Mouse (Mus musculus) CH12.LX (cell line): ENCODE results near the gene Batf. TPM values are rescaled to one million over a fixed set of nuclear protein-coding genes. Genes with fewer than 3 reads are reported as not detected.
A peak's percentile ranks its signal among the peaks of the same experiment; 100 is the strongest.

ENCODE experiments used
- DNase-seq: peaks from one replicate; pipeline ENCODE4 v3.0.0-alpha.2; 2013; ENCODE audit errors: extremely low read depth
- H3K27ac ChIP-seq: 2 replicates; pipeline ENCODE4 v1.5.1; 2012; ENCODE audit warnings: low read depth, mild to moderate bottlenecking, control low read depth, moderate library complexity; ENCODE audit not compliant: insufficient read depth
- H3K27me3 ChIP-seq: replicated peaks from 2 replicates; pipeline ENCODE3; 2012; ENCODE audit warnings: inconsistent platforms
- H3K36me3 ChIP-seq, 2 experiments: replicated peaks in 1 of 2; 2 replicates each; pipeline versions ENCODE3 to v1.6.1; 2012; ENCODE audit warnings: inconsistent platforms in 1 of 2, low read length in 1 of 2, mild to moderate bottlenecking in 1 of 2, mixed read lengths in 1 of 2, moderate library complexity in 1 of 2; ENCODE audit not compliant: control insufficient read depth in 1 of 2, insufficient read depth in 1 of 2
- H3K4me1 ChIP-seq, 2 experiments: 2 replicates each; pipeline ENCODE4 v1.6.1; 2012; ENCODE audit warnings: inconsistent platforms in 1 of 2, moderate library complexity in 1 of 2; ENCODE audit not compliant: insufficient read depth in 2 of 2, control insufficient read depth in 1 of 2
- H3K4me2 ChIP-seq: 2 replicates; pipeline ENCODE4 v1.6.1; 2012; ENCODE audit warnings: low read depth, mild to moderate bottlenecking, control low read depth; ENCODE audit not compliant: poor library complexity, insufficient read depth, severe bottlenecking
- H3K4me3 ChIP-seq, 3 experiments: fragments of 150-350 bp in 1 of 3; sonication (generic) in 1 of 3; replicated peaks in 1 of 3; 2 replicates each; pipeline versions ENCODE3 to v1.5.1; 2011 to 2012; ENCODE audit warnings: low read depth in 2 of 3, low read length in 2 of 3, mild to moderate bottlenecking in 2 of 3, moderate library complexity in 2 of 3, control low read depth in 1 of 3, improper control_type of control experiment in 1 of 3, inconsistent platforms in 1 of 3, mixed read lengths in 1 of 3; ENCODE audit not compliant: poor library complexity in 1 of 3
- H3K79me2 ChIP-seq: replicated peaks from 2 replicates; pipeline ENCODE4 v1.6.1; 2012; ENCODE audit warnings: mild to moderate bottlenecking, moderate library complexity; ENCODE audit not compliant: control insufficient read depth, poor library complexity, insufficient read depth, severe bottlenecking; ENCODE audit errors: extremely low read depth
- H3K9ac ChIP-seq: 2 replicates; pipeline ENCODE4 v1.6.1; 2012; ENCODE audit warnings: low read depth, mild to moderate bottlenecking, control low read depth, moderate library complexity; ENCODE audit not compliant: insufficient read depth
- H3K9me3 ChIP-seq: replicated peaks from 2 replicates; pipeline ENCODE3; 2012; ENCODE audit warnings: low read length, inconsistent platforms, mixed read lengths
- BHLHE40 ChIP-seq: IDR thresholded peaks from 2 replicates; pipeline ENCODE4 v1.6.1; 2011; ENCODE audit warnings: mild to moderate bottlenecking, low read depth, low read length, improper control_type of control experiment
- CHD1 ChIP-seq: IDR thresholded peaks from 2 replicates; pipeline ENCODE4 v1.6.1; 2012; ENCODE audit warnings: low read depth, low read length, improper control_type of control experiment, inconsistent platforms
- CHD2 ChIP-seq: IDR thresholded peaks from 2 replicates; pipeline ENCODE4 v1.6.1; 2011; ENCODE audit warnings: low read length, improper control_type of control experiment
- E2F4 ChIP-seq: IDR thresholded peaks from 2 replicates; pipeline ENCODE4 v1.6.1; 2011; ENCODE audit warnings: low read depth, low read length, improper control_type of control experiment; ENCODE audit not compliant: insufficient replicate concordance
- ELF1 ChIP-seq: IDR thresholded peaks from 2 replicates; pipeline ENCODE4 v1.6.1; 2014; ENCODE audit warnings: low read depth, mild to moderate bottlenecking, inconsistent platforms, low read length, improper control_type of control experiment
- EP300 ChIP-seq: IDR thresholded peaks from 2 replicates; pipeline ENCODE4 v1.6.1; 2011; ENCODE audit warnings: low read length, improper control_type of control experiment
- ETS1 ChIP-seq: conservative IDR thresholded peaks from 2 replicates; pipeline ENCODE4 v1.6.1; 2012; ENCODE audit warnings: low read depth, mild to moderate bottlenecking, inconsistent platforms, low read length, improper control_type of control experiment, moderate library complexity
- GABPA ChIP-seq: IDR thresholded peaks from 2 replicates; pipeline ENCODE4 v1.6.1; 2012; ENCODE audit warnings: low read depth, low read length, improper control_type of control experiment, inconsistent platforms; ENCODE audit not compliant: insufficient replicate concordance
- HCFC1 ChIP-seq: IDR thresholded peaks from 2 replicates; pipeline ENCODE4 v1.6.1; 2012; ENCODE audit warnings: low read depth, mild to moderate bottlenecking, inconsistent platforms, low read length, improper control_type of control experiment
- JUN ChIP-seq: IDR thresholded peaks from 2 replicates; pipeline ENCODE4 v1.6.1; 2011; ENCODE audit warnings: low read depth, mild to moderate bottlenecking, low read length, improper control_type of control experiment, moderate library complexity; ENCODE audit not compliant: insufficient read depth
- KAT2A ChIP-seq: IDR thresholded peaks from 2 replicates; pipeline ENCODE4 v1.6.1; 2012; ENCODE audit warnings: low read length, improper control_type of control experiment, inconsistent platforms; ENCODE audit not compliant: insufficient replicate concordance
- MAFK ChIP-seq: IDR thresholded peaks from 2 replicates; pipeline ENCODE4 v1.6.1; 2011; ENCODE audit warnings: low read length, improper control_type of control experiment; ENCODE audit not compliant: insufficient replicate concordance
- MAX ChIP-seq: IDR thresholded peaks from 2 replicates; pipeline ENCODE4 v1.6.1; 2011; ENCODE audit warnings: low read length, improper control_type of control experiment
- MAZ ChIP-seq: IDR thresholded peaks from 2 replicates; pipeline ENCODE4 v1.6.1; 2012; ENCODE audit warnings: low read depth, mild to moderate bottlenecking, inconsistent platforms, low read length, improper control_type of control experiment, moderate library complexity
- MEF2A ChIP-seq: IDR thresholded peaks from 2 replicates; pipeline ENCODE4 v1.6.1; 2014; ENCODE audit warnings: low read depth, mild to moderate bottlenecking, inconsistent platforms, low read length, improper control_type of control experiment, borderline replicate concordance
- MXI1 ChIP-seq: IDR thresholded peaks from 2 replicates; pipeline ENCODE4 v1.6.1; 2011; ENCODE audit warnings: mild to moderate bottlenecking, low read depth, low read length, improper control_type of control experiment
- MYC ChIP-seq: IDR thresholded peaks from 2 replicates; pipeline ENCODE4 v1.6.1; 2011; ENCODE audit warnings: low read depth, mild to moderate bottlenecking, improper control_type of control experiment, low read length
- NELFE ChIP-seq: IDR thresholded peaks from 2 replicates; pipeline ENCODE4 v1.6.1; 2011; ENCODE audit warnings: low read depth, low read length, improper control_type of control experiment
- NRF1 ChIP-seq: IDR thresholded peaks from 2 replicates; pipeline ENCODE4 v1.6.1; 2014; ENCODE audit warnings: low read depth, mild to moderate bottlenecking, inconsistent platforms, low read length, improper control_type of control experiment, moderate library complexity
- POLR2A ChIP-seq: IDR thresholded peaks from 2 replicates; pipeline ENCODE4 v1.6.1; 2011; ENCODE audit warnings: low read depth, mild to moderate bottlenecking, improper control_type of control experiment, low read length
- POLR2AphosphoS2 ChIP-seq: IDR thresholded peaks from 2 replicates; pipeline ENCODE4 v1.6.1; 2011; ENCODE audit warnings: low read depth, low read length, improper control_type of control experiment
- RAD21 ChIP-seq: IDR thresholded peaks from 2 replicates; pipeline ENCODE4 v1.6.1; 2011; ENCODE audit warnings: low read depth, mild to moderate bottlenecking, low read length, improper control_type of control experiment, moderate library complexity
- RCOR1 ChIP-seq: conservative IDR thresholded peaks from 2 replicates; pipeline ENCODE4 v1.6.1; 2012; ENCODE audit warnings: low read depth, mild to moderate bottlenecking, inconsistent platforms, low read length, improper control_type of control experiment
- SMC3 ChIP-seq: IDR thresholded peaks from 2 replicates; pipeline ENCODE4 v1.6.1; 2011; ENCODE audit warnings: low read depth, low read length, improper control_type of control experiment
- TBP ChIP-seq: conservative IDR thresholded peaks from 2 replicates; pipeline ENCODE4 v1.6.1; 2011; ENCODE audit warnings: low read depth, low read length, improper control_type of control experiment
- TCF12 ChIP-seq: IDR thresholded peaks from 2 replicates; pipeline ENCODE4 v1.6.1; 2014; ENCODE audit warnings: low read depth, mild to moderate bottlenecking, inconsistent platforms, low read length, improper control_type of control experiment
- UBTF ChIP-seq: IDR thresholded peaks from 2 replicates; pipeline ENCODE4 v1.6.1; 2012; ENCODE audit warnings: low read depth, mild to moderate bottlenecking, inconsistent platforms, low read length, improper control_type of control experiment, moderate library complexity
- USF1 ChIP-seq: IDR thresholded peaks from 2 replicates; pipeline ENCODE4 v1.6.1; 2014; ENCODE audit warnings: low read depth, mild to moderate bottlenecking, inconsistent platforms, low read length, improper control_type of control experiment
- USF2 ChIP-seq: conservative IDR thresholded peaks from 2 replicates; pipeline ENCODE4 v1.6.1; 2011; ENCODE audit warnings: low read depth, low read length, improper control_type of control experiment
- ZC3H11A ChIP-seq: IDR thresholded peaks from 2 replicates; pipeline ENCODE4 v1.6.1; 2012; ENCODE audit warnings: low read depth, mild to moderate bottlenecking, inconsistent platforms, low read length, improper control_type of control experiment
- ZMIZ1 ChIP-seq: IDR thresholded peaks from 2 replicates; pipeline ENCODE4 v1.6.1; 2012; ENCODE audit warnings: low read depth, mild to moderate bottlenecking, inconsistent platforms, low read length, improper control_type of control experiment
- ZNF384 ChIP-seq: IDR thresholded peaks from 2 replicates; pipeline ENCODE4 v1.6.1; 2012; ENCODE audit warnings: low read depth, low read length, improper control_type of control experiment, inconsistent platforms
- dilution Hi-C: fragments of 300-500 bp; cut with MboI; formaldehyde crosslinking; loops from 2 replicates; pipeline ENCODE4 v1.14.3; 2020; ENCODE audit warnings: low sequenced_read_pairs; ENCODE audit not compliant: extremely low pct_unique_long_range_greater_than_20kb, extremely low pct_ligation_motif_present
- in situ Hi-C: fragments of 300-500 bp; cut with MboI; formaldehyde crosslinking; loops from 3 replicates; pipeline ENCODE4 v1.14.3; 2019; ENCODE audit warnings: low sequenced_read_pairs, low pct_ligation_motif_present, low pct_unique_long_range_greater_than_20kb, mixed read lengths
- polyA plus RNA-seq: library from polyadenylated mRNA; unstranded; fragments of >175 nt; gene quantifications from 2 replicates; pipeline ENCODE4 v1.2.1, GENCODE M21; 2012; ENCODE audit warnings: low read depth; ENCODE audit not compliant: insufficient read length
- total RNA-seq, 2 experiments: library from RNA; depleted of rRNA; stranded (reverse); fragments of 300-350 nt in 1 of 2; fragments of >200 nt in 1 of 2; gene quantifications; 2 replicates each; pipeline ENCODE4 v1.2.3; 2012 to 2014

The Batf gene
- total and polyA plus RNA-seq, 3 experiments = 89.2 to 137 (median 128) TPM

DNA sequence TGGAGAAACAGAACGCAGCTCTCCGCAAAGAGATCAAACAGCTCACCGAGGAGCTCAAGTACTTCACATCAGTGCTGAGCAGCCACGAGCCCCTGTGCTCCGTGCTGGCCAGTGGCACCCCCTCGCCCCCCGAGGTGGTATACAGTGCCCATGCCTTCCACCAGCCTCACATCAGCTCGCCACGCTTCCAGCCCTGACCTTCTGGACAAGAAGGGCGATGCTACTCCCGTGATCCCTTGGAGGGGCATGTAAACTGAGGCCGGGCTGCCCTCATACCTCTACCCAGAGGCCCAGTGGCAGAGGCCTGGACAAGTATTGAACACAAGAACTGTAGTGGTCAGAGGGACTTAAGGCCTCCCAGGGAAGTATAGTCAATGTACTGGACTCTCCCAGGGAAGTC, 22.1 kb downstream of the Batf start:
- H3K27me3 ChIP-seq = no peaks in the 10 kb centered on the region
- TF ChIP-seq UBTF (no peak), NRF1 (no peak), TCF12 (no peak), NELFE (no peak), ZMIZ1 (no peak), USF2 (no peak), CHD1 (no peak), KAT2A (no peak), CHD2 (no peak), MXI1 (no peak), TBP (no peak), MAFK (no peak), MAX (no peak), RAD21 (no peak)
- no peak overlapping the region for H3K9ac ChIP-seq
- dilution Hi-C loops = no loop called here
- peaks cover 2% of the 10 kb centered on the region for H3K9me3 ChIP-seq
- H3K27ac ChIP-seq = no peak overlapping the region
- no peak for DNase-seq
- peaks cover 46 to 85% of the 10 kb centered on the region in 2 experiments for H3K4me1 ChIP-seq
- in situ Hi-C loops = no loop called here
- no peaks in the 10 kb centered on the region; the same call in 1 of the 2 replicates for H3K79me2 ChIP-seq
- peaks cover 20 to 47% of the 10 kb centered on the region in 2 experiments for H3K36me3 ChIP-seq
- no peak overlapping the region for H3K4me2 ChIP-seq
- H3K4me3 ChIP-seq = no peak overlapping the region

DNA sequence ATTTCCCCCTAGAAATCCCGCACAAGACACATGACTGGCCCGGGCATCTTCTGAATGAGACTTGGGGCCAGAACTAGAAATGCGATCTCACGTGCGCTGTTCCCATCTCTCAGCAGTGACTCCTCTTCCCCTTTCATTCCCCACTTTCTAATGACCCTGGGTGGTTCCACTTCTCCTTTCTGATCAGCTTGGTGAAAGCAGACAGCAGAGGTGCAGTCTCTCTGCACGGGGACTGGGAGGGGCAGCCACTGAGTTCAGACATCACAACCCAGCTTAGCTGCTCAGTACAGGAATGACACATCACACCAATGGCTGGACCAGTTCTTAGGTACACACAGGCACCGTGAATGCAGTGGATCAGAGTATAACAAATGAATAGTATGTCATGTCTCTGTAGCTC, 24.2 kb downstream of the Batf start:
- Histone ChIP-seq H3K79me2 (no peaks in the 10 kb centered on the region; the same call in 1 of the 2 replicates), H3K4me3 (no peak overlapping the region), H3K4me2 (peak overlapping the region; percentile 3; the same call in 1 of the 2 replicates), H3K36me3 (peaks cover 23 to 52% of the 10 kb centered on the region in 2 experiments), H3K4me1 (peaks cover 34 to 67% of the 10 kb centered on the region in 2 experiments), H3K27me3 (no peaks in the 10 kb centered on the region), H3K9me3 (peaks cover 2% of the 10 kb centered on the region), H3K9ac (no peak overlapping the region), H3K27ac (peak overlapping the region; percentile 29; the same call in 1 of the 2 replicates)
- in situ Hi-C loops = no loop called here
- peak; percentile 91 for DNase-seq
- dilution Hi-C loops = no loop called here
- TF ChIP-seq HCFC1 = no peak; the same call in 1 of the 2 replicates
- TF ChIP-seq USF1 = peak; percentile 39
- TF ChIP-seq GABPA = no peak
- no peak for TF ChIP-seq ZNF384
- TF ChIP-seq ZMIZ1 = peak; percentile 53; the same call in 1 of the 2 replicates
- peak; percentile 91 for TF ChIP-seq MEF2A
- TF ChIP-seq USF2 = no peak
- no peak for TF ChIP-seq ELF1
- TF ChIP-seq JUN = peak; percentile 81
- TF ChIP-seq ZC3H11A = no peak
- TF ChIP-seq POLR2AphosphoS2 = no peak; the same call in 1 of the 2 replicates
- TF ChIP-seq MYC = peak; percentile 82
- peak; percentile 97 for TF ChIP-seq MAZ
- peak; percentile 76 for TF ChIP-seq MAX
- no peak; the same call in 1 of the 2 replicates for TF ChIP-seq SMC3
- peak; percentile 100 for TF ChIP-seq ETS1
- no peak; the same call in 1 of the 2 replicates for TF ChIP-seq POLR2A
- TF ChIP-seq KAT2A = no peak
- TF ChIP-seq MAFK = peak; percentile 79
- TF ChIP-seq TBP = no peak
- no peak for TF ChIP-seq E2F4
- TF ChIP-seq RCOR1 = peak; percentile 98
- TF ChIP-seq EP300 = peak; percentile 97
- peak; percentile 100 for TF ChIP-seq BHLHE40
- TF ChIP-seq NRF1 = no peak
